Mouse (Mus musculus) liver, embryonic 14.5 days (tissue): ENCODE data around the gene Gm15319.
"Not testable (repeated sequence)": the region's sequence is repeated elsewhere in the genome, so short reads cannot be mapped to it uniquely, and the experiment has no call there.

Experiments used
- CTCF ChIP-seq: IDR thresholded peaks from 2 replicates; pipeline ENCODE4 v1.5.1; 2016; ENCODE audit warnings: antibody characterized with exemption, low read depth, control low read depth
- EP300 ChIP-seq: IDR thresholded peaks from 2 replicates; pipeline ENCODE4 v1.6.1; 2016; ENCODE audit warnings: antibody characterized with exemption, low read depth

DNA sequence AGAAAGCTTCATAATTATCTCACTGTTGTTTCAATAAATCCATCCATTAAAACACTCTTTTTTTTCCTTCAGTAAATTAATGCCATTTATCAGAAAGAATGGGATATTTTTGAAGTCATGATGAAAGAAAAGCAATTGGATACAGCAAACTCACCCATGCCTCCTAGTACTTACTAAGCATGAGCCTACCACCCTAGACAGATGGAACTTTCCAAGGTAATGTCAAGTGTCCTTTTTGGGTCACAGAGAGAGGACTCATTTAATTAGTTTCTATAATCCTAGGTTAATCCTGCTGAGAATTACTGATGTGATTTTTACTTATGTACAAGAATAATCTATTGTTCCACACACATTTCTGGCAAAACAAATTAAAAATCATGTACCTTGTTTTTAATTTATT is 69.0 kb downstream of the Gm15319 start:
- TF ChIP-seq CTCF, EP300: not testable (repeated sequence)
